In the genomic region with DNA sequence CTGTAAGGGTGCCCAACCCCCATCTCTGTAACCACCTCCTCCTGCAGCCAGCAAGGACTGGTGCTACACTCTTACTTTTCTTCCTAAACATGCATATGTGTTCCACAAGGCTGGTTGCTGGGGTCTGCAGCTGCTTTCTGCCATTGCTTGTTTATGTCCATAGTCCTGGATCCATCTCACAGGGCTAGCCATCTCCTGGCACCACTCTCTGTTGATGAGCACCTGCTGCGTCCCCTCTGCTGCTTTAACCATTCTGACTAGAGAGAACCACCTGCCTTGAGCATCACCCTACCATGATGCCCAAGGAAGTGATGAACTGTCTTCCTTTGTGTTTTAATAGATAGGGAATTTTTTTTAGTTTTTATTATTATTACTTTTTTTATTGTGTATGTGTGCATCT, we compare ENCODE assay signal across 23 mouse cellular contexts. TPM values are rescaled to one million over a fixed set of nuclear protein-coding genes. Genes with fewer than 3 reads are reported as not detected.
DNase-seq lines count a peak whose midpoint lies in the region; ATAC-seq lines count a peak whose summit lies in the region.
"Had no signal": no experiment of that assay in that cellular context is flagged by ENCODE, and none has a peak within 500 bp of the region (broad histone marks: within the 10 kb centered on the region; RNA-seq: fewer than 3 reads in every experiment).

No protein-coding gene starts in this region.

- 100% methylated on average over 1 of the region's 1 CpGs for WGBS in embryonic facial prominence, embryonic 14.5 days
- WGBS in embryonic facial prominence, embryonic 10.5 days = 89% methylated on average over 1 of the region's 1 CpGs
- 96% methylated on average over 1 of the region's 1 CpGs for WGBS in heart, embryonic 11.5 days (ENCODE audit: insufficient replicate concordance)
- WGBS in limb, embryonic 13.5 days = 93% methylated on average over 1 of the region's 1 CpGs
- 97% methylated on average over 1 of the region's 1 CpGs for WGBS in limb, embryonic 10.5 days

- peaks cover 92% of the 10 kb centered on the region for H3K36me3 ChIP-seq in embryonic facial prominence, embryonic 14.5 days (ENCODE audit: control insufficient read depth, insufficient read depth, low read length)
- peaks cover 94% of the 10 kb centered on the region for H3K36me3 ChIP-seq in embryonic facial prominence, embryonic 10.5 days (replicated peaks)
- H3K36me3 ChIP-seq in heart, embryonic 11.5 days (ENCODE audit: control insufficient read depth, insufficient read depth, low read length) = peaks cover 61% of the 10 kb centered on the region
- H3K36me3 ChIP-seq in limb, embryonic 13.5 days = peaks cover 93% of the 10 kb centered on the region
- H3K36me3 ChIP-seq in limb, embryonic 10.5 days = peaks cover 92% of the 10 kb centered on the region

- 0 out of 2 replicates have a peak overlapping the region, but pooled peaks have one; percentile 21 for H3K27ac ChIP-seq in embryonic facial prominence, embryonic 14.5 days (replicated peaks; ENCODE audit: low read depth, low read length)
- H3K27ac ChIP-seq in embryonic facial prominence, embryonic 10.5 days (replicated peaks) = no peak overlapping the region
- peak overlapping the region; percentile 93 for H3K27ac ChIP-seq in heart, embryonic 11.5 days (ENCODE audit: low read depth, low read length)
- peak overlapping the region; percentile 22; the same call in 1 of the 2 replicates for H3K27ac ChIP-seq in limb, embryonic 13.5 days
- H3K27ac ChIP-seq in limb, embryonic 10.5 days = no peak overlapping the region
- H3K27ac ChIP-seq: embryonic facial prominence, embryonic 15.5 days; hindbrain, embryonic 10.5 days; intestine, embryonic 15.5 days; left cerebral cortex, adult 2 months; neural tube, embryonic 15.5 days; stomach, embryonic 15.5 days had no signal

- no peak for DNase-seq in embryonic facial prominence, embryonic 14.5 days (ENCODE audit: low spot score)
- DNase-seq in embryonic facial prominence, embryonic 10.5 days (ENCODE audit: low spot score) = no peak
- no peak for DNase-seq in heart, postnatal 25 days (ENCODE audit: low spot score)
- DNase-seq in limb, embryonic 10.5 days (ENCODE audit: low spot score) = no peak
- DNase-seq: adrenal gland, adult 2 months; embryo, embryonic 11 days; kidney, adult 8-10 months; kidney, postnatal 10 days; lung, adult 18-20 months; lung, postnatal 10 days; right cerebral cortex, adult 18-20 months; thymus, postnatal 25 days had no signal

- H3K4me1 ChIP-seq in embryonic facial prominence, embryonic 14.5 days (ENCODE audit: control insufficient read depth, insufficient read depth, low read length) = no peaks in the 10 kb centered on the region
- peaks cover under 1% of the 10 kb centered on the region; the same call in 1 of the 2 replicates for H3K4me1 ChIP-seq in embryonic facial prominence, embryonic 10.5 days
- peaks cover 28% of the 10 kb centered on the region for H3K4me1 ChIP-seq in heart, embryonic 11.5 days (ENCODE audit: control insufficient read depth, insufficient read depth, low read length)
- H3K4me1 ChIP-seq in limb, embryonic 13.5 days = peaks cover 18% of the 10 kb centered on the region; the same call in 1 of the 2 replicates
- no peaks in the 10 kb centered on the region for H3K4me1 ChIP-seq in limb, embryonic 10.5 days
- H3K4me1 ChIP-seq: embryonic facial prominence, embryonic 15.5 days; intestine, embryonic 15.5 days; stomach, embryonic 15.5 days had no signal

- intact Hi-C loops in heart, postnatal 25 days (cut with DNase I) = no loop called here

- H3K4me2 ChIP-seq in embryonic facial prominence, embryonic 14.5 days (ENCODE audit: low read depth, low read length) = no peak overlapping the region
- H3K4me2 ChIP-seq in heart, embryonic 11.5 days = no peak overlapping the region
- H3K4me2 ChIP-seq in limb, embryonic 13.5 days (replicated peaks) = no peak overlapping the region
- H3K4me2 ChIP-seq: embryonic facial prominence, embryonic 15.5 days; intestine, embryonic 15.5 days; midbrain, embryonic 11.5 days; neural tube, embryonic 15.5 days; stomach, embryonic 15.5 days had no signal

- no peak for ATAC-seq in embryonic facial prominence, embryonic 14.5 days (ENCODE audit: low read depth)
- no peak for ATAC-seq in heart, embryonic 11.5 days (replicated peaks; ENCODE audit: insufficient number of reproducible peaks, low FRiP score, low TSS enrichment)
- ATAC-seq in limb, embryonic 13.5 days (ENCODE audit: low FRiP score, low read depth) = 0 out of 2 replicates have a peak, but pooled peaks have one; percentile 16
- ATAC-seq: hindbrain, embryonic 16.5 days; intestine, embryonic 15.5 days had no signal

- H3K9ac ChIP-seq in embryonic facial prominence, embryonic 14.5 days (ENCODE audit: low read depth, low read length) = no peak overlapping the region
- H3K9ac ChIP-seq in heart, embryonic 11.5 days (ENCODE audit: low read depth, low read length) = 0 out of 2 replicates have a peak overlapping the region, but pooled peaks have one; percentile 3
- H3K9ac ChIP-seq in limb, embryonic 13.5 days = no peak overlapping the region
- H3K9ac ChIP-seq: embryonic facial prominence, embryonic 15.5 days; intestine, embryonic 15.5 days; neural tube, embryonic 15.5 days; stomach, embryonic 15.5 days had no signal

- no peaks in the 10 kb centered on the region for H3K9me3 ChIP-seq in embryonic facial prominence, embryonic 14.5 days (ENCODE audit: control insufficient read depth, low read length)
- no peaks in the 10 kb centered on the region for H3K9me3 ChIP-seq in embryonic facial prominence, embryonic 10.5 days
- H3K9me3 ChIP-seq in heart, embryonic 11.5 days (replicated peaks; ENCODE audit: control insufficient read depth, low read length) = no peaks in the 10 kb centered on the region
- H3K9me3 ChIP-seq in limb, embryonic 13.5 days = no peaks in the 10 kb centered on the region
- no peaks in the 10 kb centered on the region for H3K9me3 ChIP-seq in limb, embryonic 10.5 days (replicated peaks)
- H3K9me3 ChIP-seq: embryonic facial prominence, embryonic 15.5 days; hindbrain, embryonic 10.5 days; intestine, embryonic 15.5 days; neural tube, embryonic 15.5 days; stomach, embryonic 15.5 days had no signal

- H3K4me3 ChIP-seq in embryonic facial prominence, embryonic 14.5 days (ENCODE audit: low read depth, low read length) = no peak overlapping the region
- no peak overlapping the region for H3K4me3 ChIP-seq in embryonic facial prominence, embryonic 10.5 days
- no peak overlapping the region for H3K4me3 ChIP-seq in heart, embryonic 11.5 days (ENCODE audit: low read depth, low read length)
- H3K4me3 ChIP-seq in limb, embryonic 13.5 days = no peak overlapping the region
- H3K4me3 ChIP-seq in limb, embryonic 10.5 days = no peak overlapping the region
- H3K4me3 ChIP-seq: embryonic facial prominence, embryonic 15.5 days; hindbrain, embryonic 10.5 days; intestine, embryonic 15.5 days; left cerebral cortex, adult 2 months; neural tube, embryonic 15.5 days; stomach, embryonic 15.5 days had no signal

- H3K27me3 ChIP-seq in embryonic facial prominence, embryonic 14.5 days (replicated peaks; ENCODE audit: control insufficient read depth, insufficient read depth, low read length) = no peaks in the 10 kb centered on the region
- H3K27me3 ChIP-seq in embryonic facial prominence, embryonic 10.5 days (replicated peaks; ENCODE audit: low read depth, poor library complexity, severe bottlenecking) = peaks cover 2% of the 10 kb centered on the region; the same call in 1 of the 2 replicates
- H3K27me3 ChIP-seq in heart, embryonic 11.5 days (ENCODE audit: control insufficient read depth, insufficient read depth, low read length) = no peaks in the 10 kb centered on the region
- peaks cover 2% of the 10 kb centered on the region; the same call in 1 of the 2 replicates for H3K27me3 ChIP-seq in limb, embryonic 13.5 days
- H3K27me3 ChIP-seq in limb, embryonic 10.5 days (ENCODE audit: low read depth, poor library complexity, severe bottlenecking) = peaks cover 10% of the 10 kb centered on the region
- H3K27me3 ChIP-seq: embryonic facial prominence, embryonic 15.5 days; intestine, embryonic 15.5 days; neural tube, embryonic 15.5 days; stomach, embryonic 15.5 days had no signal

RNA-seq across cellular contexts. Expression of a gene that starts 7.9 kb away (rescaled TPM):
- polyA plus RNA-seq in embryonic facial prominence, embryonic 14.5 days (2014; fragmentation: Nextera tagmentation; extraction: Ambion mirVana) = 21.6 and 21.7 TPM in 2 replicates
- polyA plus RNA-seq in embryonic facial prominence, embryonic 10.5 days (2016; fragmentation: Nextera tagmentation; extraction: Ambion mirVana) = 3.3 and 5.1 TPM in 2 replicates
- 3.6 and 4.9 TPM in 2 replicates for polyA plus RNA-seq in heart, embryonic 11.5 days (2014; fragmentation: Nextera tagmentation; extraction: Ambion mirVana)
- total RNA-seq in heart, postnatal 25 days (2021) = under 1 TPM; 0.61 to 0.73 TPM
- 19.4 and 21.1 TPM in 2 replicates for polyA plus RNA-seq in limb, embryonic 13.5 days (2015; fragmentation: Nextera tagmentation; extraction: Ambion mirVana)
- 0.25 and 1.7 TPM in 2 replicates for polyA plus RNA-seq in limb, embryonic 10.5 days (2016; fragmentation: Nextera tagmentation; extraction: Ambion mirVana)
- total RNA-seq: liver, adult 2 months had no signal

RNA-seq across cellular contexts. Expression of a gene that starts 56.1 kb away (rescaled TPM):
- 46.9 and 48.4 TPM in 2 replicates for polyA plus RNA-seq in embryonic facial prominence, embryonic 14.5 days (2014; fragmentation: Nextera tagmentation; extraction: Ambion mirVana)
- 60.1 and 61.5 TPM in 2 replicates for polyA plus RNA-seq in embryonic facial prominence, embryonic 10.5 days (2016; fragmentation: Nextera tagmentation; extraction: Ambion mirVana)
- polyA plus RNA-seq in heart, embryonic 11.5 days (2014; fragmentation: Nextera tagmentation; extraction: Ambion mirVana) = 28.9 and 45.4 TPM in 2 replicates
- 10 to 100 TPM; 38.2 to 45.3 TPM for total RNA-seq in heart, postnatal 25 days (2021)
- polyA plus RNA-seq in limb, embryonic 13.5 days (2015; fragmentation: Nextera tagmentation; extraction: Ambion mirVana) = 48.9 and 50.3 TPM in 2 replicates
- polyA plus RNA-seq in limb, embryonic 10.5 days (2016; fragmentation: Nextera tagmentation; extraction: Ambion mirVana) = 58.1 and 68.3 TPM in 2 replicates

Comparison
In these comparisons a context has a peak if more than half of its experiments do, and no peak if none do; other contexts are left out.
1. H3K27ac ChIP-seq: peak in embryonic facial prominence, embryonic 14.5 days (single experiment), heart, embryonic 11.5 days (single experiment) and limb, embryonic 13.5 days (single experiment); none in embryonic facial prominence, embryonic 10.5 days (single experiment) and limb, embryonic 10.5 days (single experiment).